Mouse (Mus musculus) heart, adult 2 months (tissue): Measurements from ENCODE around the gene F2r. TPM values are rescaled to one million over a fixed set of nuclear protein-coding genes. Genes with fewer than 3 reads are reported as not detected.
A peak's percentile ranks its signal among the peaks of the same experiment; 100 is the strongest.

Source experiments
- DNase-seq, 2 experiments: peaks; one replicate each; pipeline ENCODE4 v3.0.0; 2021
- H3K27ac ChIP-seq: fragments of 200-600 bp; 2 replicates; pipeline ENCODE4 v1.8.1; 2022
- H3K27me3 ChIP-seq: fragments of 200-500 bp; 2 replicates; pipeline ENCODE4 v1.6.1; 2012; ENCODE audit warnings: mild to moderate bottlenecking, low read length, inconsistent platforms, mixed read lengths; ENCODE audit not compliant: control insufficient read depth, insufficient read depth
- H3K36me3 ChIP-seq: fragments of 200-500 bp; 2 replicates; pipeline ENCODE4 v1.6.1; 2012; ENCODE audit warnings: low read length, inconsistent platforms; ENCODE audit not compliant: control insufficient read depth, insufficient read depth
- H3K4me1 ChIP-seq: fragments of 200-500 bp; 2 replicates; pipeline ENCODE4 v1.6.1; 2011; ENCODE audit warnings: low read length; ENCODE audit not compliant: control insufficient read depth, insufficient read depth
- H3K4me3 ChIP-seq: fragments of 200-600 bp; 2 replicates; pipeline ENCODE4 v1.8.1; 2022
- H3K79me2 ChIP-seq: fragments of 200-500 bp; replicated peaks from 2 replicates; pipeline ENCODE4 v1.6.1; 2012; ENCODE audit warnings: mild to moderate bottlenecking, inconsistent platforms, low read length, moderate library complexity, mixed read lengths; ENCODE audit not compliant: control insufficient read depth, insufficient read depth
- H3K9ac ChIP-seq: fragments of 200-500 bp; 2 replicates; pipeline ENCODE4 v1.6.1; 2012; ENCODE audit warnings: low read depth, mild to moderate bottlenecking, control low read depth, inconsistent platforms, low read length, mixed read lengths
- CTCF ChIP-seq: fragments of 200-600 bp; IDR thresholded peaks from 2 replicates; pipeline ENCODE4 v1.8.1; 2022; ENCODE audit warnings: antibody characterized with exemption, mild to moderate bottlenecking, moderate library complexity
- EP300 ChIP-seq: fragments of 200-500 bp; IDR thresholded peaks from 2 replicates; pipeline ENCODE4 v1.6.1; 2011; ENCODE audit warnings: low read depth, low read length, control low read depth; ENCODE audit not compliant: insufficient read depth
- POLR2A ChIP-seq: fragments of 200-500 bp; IDR thresholded peaks from 2 replicates; pipeline ENCODE4 v1.6.1; 2011; ENCODE audit warnings: mild to moderate bottlenecking, low read depth, low read length, control low read depth; ENCODE audit not compliant: insufficient read depth
- WGBS: fragments of 180-500 bp; shearing (Covaris S2); methylation state at CpG from one replicate; pipeline ENCODE4 v1.1.7; 2018; 5-methylcytosine and 5-hydroxymethylcytosine counted together
- intact Hi-C: fragments of 180-260 bp; cut with DNase I; formaldehyde crosslinking; loops from one replicate; pipeline ENCODE4 v1.15.1; 2025
- polyA plus RNA-seq: library from polyadenylated mRNA; depleted of rRNA; stranded (reverse); fragments of >200 nt; gene quantifications from 2 replicates; pipeline ENCODE4 v1.2.3, GENCODE M21; 2012
- total RNA-seq, 2 experiments: library from RNA; stranded (reverse); gene quantifications; 2 replicates each; pipeline ENCODE4 v1.2.3; 2021

F2r gene
- total and polyA plus RNA-seq, 3 experiments, result 19.3 to 23.8 (median 23.6) TPM

- Histone ChIP-seq H3K27me3 (no peaks in the 10 kb centered on the region), H3K79me2 (peaks cover 2% of the 10 kb centered on the region; the same call in 1 of the 2 replicates), H3K36me3 (no peaks in the 10 kb centered on the region), H3K4me1 (peaks cover 9% of the 10 kb centered on the region), H3K27ac (peak overlapping the region; percentile 90), H3K4me3 (peak overlapping the region; percentile 65), H3K9ac (peak overlapping the region; percentile 28)
- peak in 1 of 2 experiments; percentile 26 for DNase-seq
- intact Hi-C loops, result no loop called here
- TF ChIP-seq POLR2A, result no peak
- no peak for TF ChIP-seq CTCF
- no peak for TF ChIP-seq EP300
- 15% methylated on average over 11 of the region's 11 CpGs for WGBS
Measured at GRCm38 (mm10) chr13:95616512-95616911, 1.8 kb downstream of the F2r start.

GRCm38 (mm10) chr13:95614757-95615156 is 3.5 kb downstream of the F2r start:
- TF ChIP-seq EP300, result no peak
- TF ChIP-seq CTCF, result no peak
- no peak for TF ChIP-seq POLR2A
- no peak for DNase-seq
- Histone ChIP-seq H3K27me3 (no peaks in the 10 kb centered on the region), H3K9ac (no peak overlapping the region), H3K79me2 (peaks cover 2% of the 10 kb centered on the region; the same call in 1 of the 2 replicates), H3K4me1 (peaks cover 13% of the 10 kb centered on the region), H3K27ac (no peak overlapping the region; the same call in 1 of the 2 replicates), H3K36me3 (no peaks in the 10 kb centered on the region), H3K4me3 (no peak overlapping the region)
- WGBS, result 49% methylated on average over 6 of the region's 6 CpGs
- intact Hi-C loops, result no loop called here

- peaks cover 13% of the 10 kb centered on the region for H3K4me1 ChIP-seq
- H3K27ac ChIP-seq, result no peak overlapping the region
- no peaks in the 10 kb centered on the region for H3K36me3 ChIP-seq
- intact Hi-C loops, result no loop called here
- H3K27me3 ChIP-seq, result no peaks in the 10 kb centered on the region
- H3K9ac ChIP-seq, result no peak overlapping the region
- peaks cover 4% of the 10 kb centered on the region; the same call in 1 of the 2 replicates for H3K79me2 ChIP-seq
- no peak for TF ChIP-seq EP300
- TF ChIP-seq CTCF, result no peak
- WGBS, result 71% methylated on average over 10 of the region's 10 CpGs
- H3K4me3 ChIP-seq, result no peak overlapping the region
- DNase-seq, result no peak
Measured at GRCm38 (mm10) chr13:95612243-95612642, 6.0 kb downstream of the F2r start.

GRCm38 (mm10) chr13:95611752-95612151 is 6.5 kb downstream of the F2r start:
- TF ChIP-seq POLR2A (no peak), EP300 (no peak), CTCF (no peak)
- H3K27ac ChIP-seq, result no peak overlapping the region; the same call in 1 of the 2 replicates
- H3K9ac ChIP-seq, result no peak overlapping the region
- peaks cover 13% of the 10 kb centered on the region for H3K4me1 ChIP-seq
- 71% methylated on average over 4 of the region's 4 CpGs for WGBS
- H3K4me3 ChIP-seq, result no peak overlapping the region
- H3K36me3 ChIP-seq, result no peaks in the 10 kb centered on the region
- intact Hi-C loops, result no loop called here
- no peaks in the 10 kb centered on the region for H3K27me3 ChIP-seq
- peaks cover 4% of the 10 kb centered on the region; the same call in 1 of the 2 replicates for H3K79me2 ChIP-seq
- no peak for DNase-seq

GRCm38 (mm10) chr13:95610786-95611562 is 7.3 kb downstream of the F2r start:
- peaks cover 13% of the 10 kb centered on the region for H3K4me1 ChIP-seq
- peak; percentile 33 to 47 for DNase-seq
- intact Hi-C loops, result no loop called here
- H3K4me3 ChIP-seq, result no peak overlapping the region
- no peak overlapping the region for H3K9ac ChIP-seq
- 0 out of 2 replicates have a peak, but pooled peaks have one; percentile 54 for TF ChIP-seq EP300
- TF ChIP-seq CTCF, result no peak
- 0 out of 2 replicates have a peak, but pooled peaks have one; percentile 26 for TF ChIP-seq POLR2A
- H3K36me3 ChIP-seq, result no peaks in the 10 kb centered on the region
- 42% methylated on average over 16 of the region's 16 CpGs for WGBS
- H3K79me2 ChIP-seq, result peaks cover 4% of the 10 kb centered on the region; the same call in 1 of the 2 replicates
- H3K27ac ChIP-seq, result peak overlapping the region; percentile 66
- no peaks in the 10 kb centered on the region for H3K27me3 ChIP-seq

- whole genome bisulfite sequencing, result 82% methylated on average over 2 of the region's 2 CpGs
- H3K36me3 ChIP-seq, result no peaks in the 10 kb centered on the region
- intact Hi-C loops, result no loop called here
- peaks cover 6% of the 10 kb centered on the region for H3K4me1 ChIP-seq
- no peak for DNase-seq
- H3K4me3 ChIP-seq, result no peak overlapping the region
- no peak overlapping the region for H3K27ac ChIP-seq
- H3K79me2 ChIP-seq, result peaks cover 4% of the 10 kb centered on the region; the same call in 1 of the 2 replicates
- no peaks in the 10 kb centered on the region for H3K27me3 ChIP-seq
- no peak overlapping the region for H3K9ac ChIP-seq
- TF ChIP-seq POLR2A, result no peak
- no peak for TF ChIP-seq EP300
- no peak for TF ChIP-seq CTCF
Measured at GRCm38 (mm10) chr13:95609088-95609420, 9.2 kb downstream of the F2r start.
